Comparison of ENCODE assay signal across 27 mouse cellular contexts in genomic region chr14:118895228-118895627, GRCm38 (mm10). TPM values are rescaled to one million over a fixed set of nuclear protein-coding genes. Genes with fewer than 3 reads are reported as not detected.
DNase-seq lines count a peak whose midpoint lies in the region; ATAC-seq lines count a peak whose summit lies in the region.
"Had no signal": no experiment of that assay in that cellular context is flagged by ENCODE, and none has a peak within 500 bp of the region (broad histone marks: within the 10 kb centered on the region; RNA-seq: fewer than 3 reads in every experiment).

No protein-coding gene starts in this region.

- peaks cover 20% of the 10 kb centered on the region for H3K36me3 ChIP-seq in kidney, embryonic 16.5 days (ENCODE audit: insufficient read depth, low read length)
- peaks cover 98% of the 10 kb centered on the region for H3K36me3 ChIP-seq in hindbrain, embryonic 14.5 days (replicated peaks; ENCODE audit: control insufficient read depth, insufficient read depth)

- H3K9ac ChIP-seq in kidney, embryonic 16.5 days (replicated peaks; ENCODE audit: low read length) = no peak overlapping the region
- H3K9ac ChIP-seq in hindbrain, embryonic 14.5 days = no peak overlapping the region
- H3K9ac ChIP-seq: embryonic facial prominence, embryonic 15.5 days; forebrain, embryonic 12.5 days; forebrain, postnatal 0 days; heart, embryonic 13.5 days; hindbrain, embryonic 15.5 days; liver, embryonic 14.5 days; midbrain, embryonic 15.5 days; stomach, embryonic 15.5 days had no signal

- 71% methylated on average over 7 of the region's 7 CpGs for WGBS in kidney, embryonic 16.5 days
- WGBS in hindbrain, embryonic 14.5 days = 93% methylated on average over 7 of the region's 7 CpGs

- H3K4me2 ChIP-seq in kidney, embryonic 16.5 days (replicated peaks; ENCODE audit: low read depth, low read length) = no peak overlapping the region
- H3K4me2 ChIP-seq in hindbrain, embryonic 14.5 days (replicated peaks) = no peak overlapping the region
- H3K4me2 ChIP-seq: embryonic facial prominence, embryonic 15.5 days; forebrain, embryonic 12.5 days; heart, embryonic 13.5 days; hindbrain, embryonic 15.5 days; midbrain, embryonic 15.5 days; stomach, embryonic 15.5 days had no signal

- peak; percentile 61 to 73 for DNase-seq in cerebellum, postnatal 10 days
- no peak for DNase-seq in cerebellum, postnatal 4 days (ENCODE audit: low spot score in 2 of 2)
- peak; percentile 29 for DNase-seq in ovary, adult 18-20 months (ENCODE audit: low spot score)
- DNase-seq in ovary, postnatal 10 days (ENCODE audit: low spot score) = no peak
- peak; percentile 54 to 56 for DNase-seq in kidney, postnatal 36 days
- DNase-seq in hindbrain, embryonic 14.5 days (ENCODE audit: low spot score) = no peak
- DNase-seq in MN1 (ENCODE audit: low spot score) = no peak
- DNase-seq: cerebellum, adult 11 months; cerebellum, adult 9-11 months; forebrain, postnatal 0 days; gastrocnemius, postnatal 10 days; liver; lung, adult 2 months; lung, postnatal 10 days; retina, postnatal 1 day; right cerebral cortex, postnatal 14 days had no signal

- no peak overlapping the region for H3K4me3 ChIP-seq in kidney, embryonic 16.5 days (ENCODE audit: low read length)
- no peak overlapping the region for H3K4me3 ChIP-seq in hindbrain, embryonic 14.5 days (replicated peaks; ENCODE audit: low read length)
- H3K4me3 ChIP-seq: embryonic facial prominence, embryonic 10.5 days; embryonic facial prominence, embryonic 15.5 days; forebrain, embryonic 12.5 days; heart, embryonic 13.5 days; hindbrain, embryonic 15.5 days; midbrain, embryonic 15.5 days; stomach, embryonic 15.5 days had no signal

- no peaks in the 10 kb centered on the region for H3K9me3 ChIP-seq in kidney, embryonic 16.5 days (ENCODE audit: low read length)
- H3K9me3 ChIP-seq in hindbrain, embryonic 14.5 days (ENCODE audit: control insufficient read depth, low read length) = no peaks in the 10 kb centered on the region
- H3K9me3 ChIP-seq: embryonic facial prominence, embryonic 10.5 days; embryonic facial prominence, embryonic 15.5 days; forebrain, embryonic 12.5 days; heart, embryonic 13.5 days; hindbrain, embryonic 15.5 days; midbrain, embryonic 15.5 days; stomach, embryonic 15.5 days had no signal

- H3K27ac ChIP-seq in kidney, embryonic 16.5 days (ENCODE audit: low read length) = peak overlapping the region; percentile 49; the same call in 1 of the 2 replicates
- H3K27ac ChIP-seq in hindbrain, embryonic 14.5 days = no peak overlapping the region
- H3K27ac ChIP-seq: embryonic facial prominence, embryonic 10.5 days; embryonic facial prominence, embryonic 15.5 days; forebrain, embryonic 12.5 days; heart, embryonic 13.5 days; hindbrain, embryonic 15.5 days; liver, embryonic 14.5 days; macrophage; midbrain, embryonic 15.5 days; stomach, embryonic 15.5 days had no signal

- no peaks in the 10 kb centered on the region for H3K27me3 ChIP-seq in kidney, embryonic 16.5 days (ENCODE audit: insufficient read depth, low read length)
- H3K27me3 ChIP-seq in hindbrain, embryonic 14.5 days (ENCODE audit: control insufficient read depth, insufficient read depth, low read length) = no peaks in the 10 kb centered on the region
- H3K27me3 ChIP-seq: embryonic facial prominence, embryonic 15.5 days; forebrain, embryonic 12.5 days; heart, embryonic 13.5 days; hindbrain, embryonic 15.5 days; midbrain, embryonic 15.5 days; stomach, embryonic 15.5 days had no signal

- ATAC-seq in kidney, embryonic 16.5 days (ENCODE audit: low FRiP score, low TSS enrichment) = no peak
- no peak for ATAC-seq in hindbrain, embryonic 14.5 days (ENCODE audit: low FRiP score)
- ATAC-seq: forebrain, postnatal 0 days; inflammation-experienced regulatory T-cells, adult 6 months; midbrain, embryonic 15.5 days had no signal

- 0 out of 2 replicates have a peak, but pooled peaks cover 3% of the 10 kb centered on the region for H3K4me1 ChIP-seq in kidney, embryonic 16.5 days (ENCODE audit: insufficient read depth, low read length)
- no peaks in the 10 kb centered on the region for H3K4me1 ChIP-seq in hindbrain, embryonic 14.5 days (replicated peaks; ENCODE audit: control insufficient read depth, insufficient read depth, low read length)
- H3K4me1 ChIP-seq: embryonic facial prominence, embryonic 10.5 days; embryonic facial prominence, embryonic 15.5 days; forebrain, embryonic 12.5 days; heart, embryonic 13.5 days; hindbrain, embryonic 15.5 days; midbrain, embryonic 15.5 days; stomach, embryonic 15.5 days had no signal

RNA-seq across cellular contexts. Expression of gene Dzip1, which starts 30.0 kb away (rescaled TPM):
- 15.8 and 18.6 TPM in 2 replicates for polyA plus RNA-seq in kidney, embryonic 16.5 days (2015; fragmentation: Nextera tagmentation; extraction: Ambion mirVana)
- polyA plus RNA-seq in hindbrain, embryonic 14.5 days (2014; fragmentation: Nextera tagmentation; extraction: Ambion mirVana) = 105 and 122 TPM in 2 replicates

RNA-seq across cellular contexts. Expression of gene Dnajc3, which starts 42.5 kb away (rescaled TPM):
- polyA plus RNA-seq in kidney, embryonic 16.5 days (2015; fragmentation: Nextera tagmentation; extraction: Ambion mirVana) = 48.9 and 52.3 TPM in 2 replicates
- 25.3 and 29.9 TPM in 2 replicates for polyA plus RNA-seq in hindbrain, embryonic 14.5 days (2014; fragmentation: Nextera tagmentation; extraction: Ambion mirVana)

Comparison
In these comparisons a context has a peak if more than half of its experiments do, and no peak if none do; other contexts are left out.
1. DNase-seq: peak in cerebellum, postnatal 10 days (2 of 2), ovary, adult 18-20 months (single experiment) and kidney, postnatal 36 days (2 of 2); none in cerebellum, postnatal 4 days (0 of 2), ovary, postnatal 10 days (single experiment), hindbrain, embryonic 14.5 days (single experiment) and MN1 (single experiment).